Mouse (Mus musculus): ENCODE data around the gene Agbl4. TPM values are rescaled to one million over a fixed set of nuclear protein-coding genes. Genes with fewer than 3 reads are reported as not detected.

Gene Agbl4
- polyA plus RNA-seq, 1 experiment = 13.1 TPM

DNA sequence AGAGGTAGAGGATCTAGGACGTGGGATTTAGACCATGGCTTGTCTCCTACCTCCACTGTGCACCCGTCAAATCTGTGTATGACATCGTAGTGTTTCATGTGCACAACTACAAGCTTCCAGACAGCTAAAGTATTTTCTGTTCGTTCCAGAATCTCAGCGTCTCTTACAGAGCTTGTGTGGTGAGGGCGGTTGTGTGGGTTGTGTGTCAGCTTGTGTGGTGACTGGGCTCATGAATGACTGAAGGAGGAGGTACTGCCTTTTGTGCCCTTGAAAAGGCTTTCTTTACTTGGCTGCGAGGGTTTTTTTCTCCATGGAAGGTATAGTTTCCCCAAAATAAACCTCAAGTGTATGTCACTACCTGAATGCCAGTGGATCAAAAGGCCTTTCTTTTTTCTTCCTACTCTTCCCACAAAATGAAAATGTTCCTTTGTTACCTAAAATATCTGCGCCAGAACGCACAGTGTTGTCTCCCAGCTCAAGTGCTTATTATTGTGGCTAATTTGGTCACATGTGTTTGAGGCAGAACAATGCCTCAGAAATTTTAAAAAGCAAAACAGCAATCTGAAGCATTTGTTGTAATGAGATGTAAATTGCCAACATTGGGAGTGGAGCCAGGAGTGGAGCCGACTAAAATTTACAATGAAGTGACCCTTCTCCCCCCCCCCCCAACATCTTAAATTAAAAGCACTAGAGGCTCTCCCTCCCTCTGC is 1046.6 kb downstream of the Agbl4 start:
- H3K4me3 ChIP-seq (ENCODE audit: insufficient read depth, low read length) = no peak overlapping the region
- no peak overlapping the region for H3K27ac ChIP-seq (ENCODE audit: insufficient read depth, low read length)
- TF ChIP-seq POLR2A (IDR thresholded peaks at IDR 0.05; ENCODE audit: extremely low read depth, insufficient read depth, low read length) (no peak), CTCF (IDR thresholded peaks at IDR 0.05; ENCODE audit: extremely low read depth, insufficient read depth, low read length) (no peak)
- peaks cover 11% of the 10 kb centered on the region for H3K4me1 ChIP-seq (ENCODE audit: control insufficient read depth, insufficient read depth, low read length)

- Histone ChIP-seq H3K4me1 (ENCODE audit: control insufficient read depth, insufficient read depth, low read length) (peaks cover 14% of the 10 kb centered on the region), H3K27ac (ENCODE audit: insufficient read depth, low read length) (no peak overlapping the region), H3K4me3 (ENCODE audit: insufficient read depth, low read length) (no peak overlapping the region)
- TF ChIP-seq POLR2A (IDR thresholded peaks at IDR 0.05; ENCODE audit: extremely low read depth, insufficient read depth, low read length) (no peak), CTCF (IDR thresholded peaks at IDR 0.05; ENCODE audit: extremely low read depth, insufficient read depth, low read length) (no peak)
These were observed 1047.2 kb downstream of the Agbl4 start for GRCm38 (mm10) chr4:111444616-111445160.

DNA sequence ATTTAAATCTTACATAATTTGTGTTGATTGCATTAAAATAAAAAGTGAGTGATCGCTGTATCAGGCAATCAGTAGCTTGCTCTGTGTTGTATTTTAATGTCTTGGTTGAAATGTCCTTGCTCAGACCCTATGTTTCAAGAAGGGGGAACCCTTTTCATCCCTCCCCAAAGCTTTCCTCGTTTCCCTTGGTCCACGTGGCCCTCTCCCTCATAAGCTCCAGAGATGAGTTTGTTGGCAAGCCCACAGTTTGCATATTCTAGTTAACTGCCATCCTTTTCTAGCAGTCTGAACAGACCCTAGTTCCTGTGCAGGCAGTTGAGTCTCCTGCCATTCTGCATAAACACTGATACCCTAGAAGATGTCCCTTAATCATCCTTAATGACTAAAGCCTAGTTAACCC is 1050.5 kb downstream of the Agbl4 start:
- Histone ChIP-seq H3K4me3 (ENCODE audit: insufficient read depth, low read length) (no peak overlapping the region), H3K4me1 (ENCODE audit: control insufficient read depth, insufficient read depth, low read length) (peaks cover 15% of the 10 kb centered on the region), H3K27ac (ENCODE audit: insufficient read depth, low read length) (no peak overlapping the region)
- no peak for TF ChIP-seq POLR2A (IDR thresholded peaks at IDR 0.05; ENCODE audit: extremely low read depth, insufficient read depth, low read length)
- no peak for TF ChIP-seq CTCF (IDR thresholded peaks at IDR 0.05; ENCODE audit: extremely low read depth, insufficient read depth, low read length)

DNA sequence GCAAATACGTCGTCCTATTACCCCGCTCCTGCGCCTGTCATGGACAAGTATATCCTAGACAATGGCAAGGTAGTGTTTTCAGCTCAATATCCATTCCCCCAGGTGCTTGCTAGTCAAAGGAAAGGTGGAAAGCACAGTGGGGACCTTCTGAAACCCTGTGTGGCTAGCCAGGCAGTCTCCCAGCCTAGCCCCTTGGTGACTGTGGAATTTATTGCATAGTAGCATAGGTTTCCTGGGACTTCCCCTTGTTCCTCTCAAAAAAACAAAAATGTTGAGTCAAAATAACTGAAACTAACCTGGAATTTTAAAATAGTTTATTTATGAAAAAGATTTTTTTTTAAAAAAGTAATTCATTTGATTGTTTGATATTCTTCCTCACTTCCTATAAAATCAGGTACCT is 1051.1 kb downstream of the Agbl4 start:
- peaks cover 11% of the 10 kb centered on the region for H3K4me1 ChIP-seq (ENCODE audit: control insufficient read depth, insufficient read depth, low read length)
- H3K4me3 ChIP-seq (ENCODE audit: insufficient read depth, low read length) = no peak overlapping the region
- TF ChIP-seq POLR2A (IDR thresholded peaks at IDR 0.05; ENCODE audit: extremely low read depth, insufficient read depth, low read length) (no peak), CTCF (IDR thresholded peaks at IDR 0.05; ENCODE audit: extremely low read depth, insufficient read depth, low read length) (no peak)
- H3K27ac ChIP-seq (ENCODE audit: insufficient read depth, low read length) = no peak overlapping the region

DNA sequence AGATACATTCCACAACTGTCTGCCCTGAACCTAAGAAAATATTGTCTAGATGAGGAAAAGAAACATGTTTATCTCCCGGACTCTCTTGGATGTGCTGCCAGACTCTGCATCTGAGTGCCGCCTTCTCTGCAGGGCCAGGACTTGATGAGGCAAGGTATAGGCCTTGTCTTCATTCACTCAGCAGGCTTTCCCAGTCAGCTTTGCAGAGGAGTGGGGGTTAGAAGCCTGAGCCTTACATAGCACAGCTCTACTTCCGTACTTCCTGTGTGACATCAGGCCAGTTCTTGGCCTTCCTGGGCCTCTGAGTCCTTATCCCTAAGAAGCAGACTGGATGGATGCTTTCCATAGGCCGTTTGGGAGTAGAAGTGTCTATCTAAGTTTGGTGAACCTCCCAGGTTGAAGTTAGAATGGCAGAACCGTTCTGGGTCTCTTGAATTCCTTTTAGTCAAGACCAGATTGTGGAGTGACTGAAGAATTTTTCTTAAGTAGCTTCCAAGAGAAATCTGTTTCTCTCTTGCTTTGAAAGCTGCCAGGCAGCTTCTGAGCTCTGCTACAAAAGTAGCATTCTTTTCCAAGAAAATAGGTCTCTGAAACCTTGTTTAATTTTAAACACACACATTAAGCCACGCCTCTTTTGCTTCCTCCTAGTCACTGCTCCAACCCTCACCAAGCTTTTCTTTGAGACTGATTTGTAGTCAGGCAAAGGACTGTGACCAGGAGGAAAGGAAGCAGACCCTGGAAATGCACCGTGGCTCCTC is 1052.2 kb downstream of the Agbl4 start:
- Histone ChIP-seq H3K4me1 (ENCODE audit: control insufficient read depth, insufficient read depth, low read length) (peaks cover 9% of the 10 kb centered on the region), H3K27ac (ENCODE audit: insufficient read depth, low read length) (peak overlapping the region; percentile 45; the same call in 1 of the 2 replicates), H3K4me3 (ENCODE audit: insufficient read depth, low read length) (no peak overlapping the region)
- no peak for TF ChIP-seq CTCF (IDR thresholded peaks at IDR 0.05; ENCODE audit: extremely low read depth, insufficient read depth, low read length)
- TF ChIP-seq POLR2A (IDR thresholded peaks at IDR 0.05; ENCODE audit: extremely low read depth, insufficient read depth, low read length) = no peak

- Histone ChIP-seq H3K4me1 (ENCODE audit: control insufficient read depth, insufficient read depth, low read length) (peaks cover 7% of the 10 kb centered on the region), H3K27ac (ENCODE audit: insufficient read depth, low read length) (no peak overlapping the region), H3K4me3 (ENCODE audit: insufficient read depth, low read length) (no peak overlapping the region)
- no peak for TF ChIP-seq CTCF (IDR thresholded peaks at IDR 0.05; ENCODE audit: extremely low read depth, insufficient read depth, low read length)
- no peak for TF ChIP-seq POLR2A (IDR thresholded peaks at IDR 0.05; ENCODE audit: extremely low read depth, insufficient read depth, low read length)
These were observed 1053.9 kb downstream of the Agbl4 start for GRCm38 (mm10) chr4:111451283-111451918.

- H3K4me3 ChIP-seq (ENCODE audit: insufficient read depth, low read length) = no peak overlapping the region
- H3K4me1 ChIP-seq (ENCODE audit: control insufficient read depth, insufficient read depth, low read length) = peaks cover 7% of the 10 kb centered on the region
- no peak overlapping the region for H3K27ac ChIP-seq (ENCODE audit: insufficient read depth, low read length)
- TF ChIP-seq CTCF (IDR thresholded peaks at IDR 0.05; ENCODE audit: extremely low read depth, insufficient read depth, low read length) (no peak), POLR2A (IDR thresholded peaks at IDR 0.05; ENCODE audit: extremely low read depth, insufficient read depth, low read length) (no peak)
These were observed 1054.7 kb downstream of the Agbl4 start for GRCm38 (mm10) chr4:111452192-111452591.

DNA sequence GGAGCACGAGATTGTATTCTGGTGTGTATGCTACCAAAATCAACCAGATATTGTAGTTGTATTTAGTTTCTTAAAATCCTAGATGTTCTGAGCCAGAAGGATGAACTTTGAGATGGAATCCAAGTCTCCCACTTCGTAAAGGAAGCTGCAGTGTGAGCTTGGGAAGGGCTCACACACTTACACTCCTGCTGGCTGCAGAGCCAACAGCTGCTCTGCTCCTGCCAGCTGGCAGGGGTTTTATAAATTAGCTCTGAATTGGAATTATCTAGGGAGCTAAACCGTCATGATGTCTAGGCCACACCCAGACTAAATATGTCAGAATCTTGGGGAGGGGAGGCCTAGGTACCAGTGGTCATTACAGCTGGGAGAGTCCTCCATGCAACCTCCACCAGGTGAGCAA is 1055.8 kb downstream of the Agbl4 start:
- Histone ChIP-seq H3K27ac (ENCODE audit: insufficient read depth, low read length) (no peak overlapping the region), H3K4me1 (ENCODE audit: control insufficient read depth, insufficient read depth, low read length) (peaks cover 7% of the 10 kb centered on the region), H3K4me3 (ENCODE audit: insufficient read depth, low read length) (no peak overlapping the region)
- no peak for TF ChIP-seq CTCF (IDR thresholded peaks at IDR 0.05; ENCODE audit: extremely low read depth, insufficient read depth, low read length)
- TF ChIP-seq POLR2A (IDR thresholded peaks at IDR 0.05; ENCODE audit: extremely low read depth, insufficient read depth, low read length) = no peak

DNA sequence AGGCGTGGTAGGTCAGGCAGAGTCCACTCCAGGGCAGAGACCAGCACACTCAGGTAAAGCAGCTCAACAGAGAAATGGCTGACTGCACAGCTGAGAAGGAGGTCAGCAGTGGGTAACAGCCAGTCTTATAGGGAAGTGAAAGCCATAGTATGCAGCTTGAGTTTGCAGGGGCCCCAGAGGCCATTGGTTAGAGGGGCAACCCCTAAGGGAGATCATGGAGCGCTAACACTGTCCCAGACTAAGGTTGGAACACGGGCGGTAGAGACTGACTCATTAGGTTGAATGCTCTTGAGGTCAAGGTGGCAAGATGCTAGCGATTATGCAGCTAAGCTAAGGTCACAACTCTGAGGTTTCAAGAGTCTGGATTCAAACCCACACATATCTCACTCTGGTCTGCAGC is 1058.2 kb downstream of the Agbl4 start:
- Histone ChIP-seq H3K4me1 (ENCODE audit: control insufficient read depth, insufficient read depth, low read length) (no peaks in the 10 kb centered on the region), H3K4me3 (ENCODE audit: insufficient read depth, low read length) (no peak overlapping the region), H3K27ac (ENCODE audit: insufficient read depth, low read length) (no peak overlapping the region)
- TF ChIP-seq POLR2A (IDR thresholded peaks at IDR 0.05; ENCODE audit: extremely low read depth, insufficient read depth, low read length) = no peak
- no peak for TF ChIP-seq CTCF (IDR thresholded peaks at IDR 0.05; ENCODE audit: extremely low read depth, insufficient read depth, low read length)

Data from cortical plate, adult 2 months (tissue).